In genomic region chr17:65906895-65907401, GRCm38 (mm10) we compare ENCODE assay signal across 8 mouse cellular contexts. TPM values are rescaled to one million over a fixed set of nuclear protein-coding genes. Genes with fewer than 3 reads are reported as not detected.
DNase-seq lines count a peak whose midpoint lies in the region; ATAC-seq lines count a peak whose summit lies in the region.

No protein-coding gene starts in this region.

- peaks cover 9% of the 10 kb centered on the region for H3K4me1 ChIP-seq in intestine, embryonic 16.5 days (ENCODE audit: control insufficient read depth, insufficient read depth, low read length)

- peak overlapping the region; percentile 22; the same call in 1 of the 2 replicates for H3K4me2 ChIP-seq in intestine, embryonic 16.5 days (ENCODE audit: low read depth, low read length)

- DNase-seq in embryo, embryonic 10.5 days (ENCODE audit: low spot score) = peak; percentile 8
- no peak for DNase-seq in embryo, embryonic 9.5 days (ENCODE audit: extremely low spot score)
- no peak for DNase-seq in left cerebral cortex, postnatal 36 days (ENCODE audit: low spot score in 2 of 2)
- no peak for DNase-seq in left cerebral cortex, adult 9 months (ENCODE audit: low spot score in 2 of 2)
- no peak for DNase-seq in right cerebral cortex, postnatal 4 days

- no peak overlapping the region for H3K4me3 ChIP-seq in intestine, embryonic 16.5 days (ENCODE audit: low read length)

- no peaks in the 10 kb centered on the region for H3K27me3 ChIP-seq in intestine, embryonic 16.5 days (replicated peaks; ENCODE audit: control insufficient read depth, insufficient read depth, low read length)

- H3K36me3 ChIP-seq in intestine, embryonic 16.5 days (ENCODE audit: control insufficient read depth, insufficient read depth, low read length) = no peaks in the 10 kb centered on the region

- WGBS in intestine, embryonic 16.5 days = 50% methylated on average over 11 of the region's 11 CpGs

- intact Hi-C loops in left cerebral cortex, postnatal 36 days (cut with DNase I) = loop anchor here (1.0 kb wide), 1 partner anchor 43 kb away; no protein-coding TSS in a partner anchor

- no peak overlapping the region for H3K9ac ChIP-seq in intestine, embryonic 16.5 days (ENCODE audit: low read depth, low read length)

- no peaks in the 10 kb centered on the region; the same call in 1 of the 2 replicates for H3K9me3 ChIP-seq in intestine, embryonic 16.5 days (ENCODE audit: control insufficient read depth, low read length)

- H3K27ac ChIP-seq in intestine, embryonic 16.5 days (ENCODE audit: low read length) = 0 out of 2 replicates have a peak overlapping the region, but pooled peaks have one; percentile 30

- ATAC-seq in activated CD4-positive, CD25-positive, alpha-beta regulatory T cell, adult 4 months = peak; percentile 93
- peak; percentile 70 for ATAC-seq in intestine, embryonic 16.5 days
- ATAC-seq in megakaryocyte, adult 5-6 weeks (ENCODE audit: poor library complexity, severe bottlenecking) = peak; percentile 69

RNA-seq across cellular contexts. Expression of gene Ralbp1, which starts 21.4 kb away (rescaled TPM):
- 10 to 100 TPM; 39.1 to 51.8 TPM for polyA plus RNA-seq in activated CD4-positive, CD25-positive, alpha-beta regulatory T cell, adult 4 months (2017; shearing (Covaris generic))
- polyA plus RNA-seq in intestine, embryonic 16.5 days (2015; fragmentation: Nextera tagmentation; extraction: Ambion mirVana) = 67.5 and 71.1 TPM in 2 replicates
- 32.3 and 34.9 TPM in 2 replicates for total RNA-seq in megakaryocyte, adult 5-6 weeks (2015)
- 102 and 104 TPM in 2 replicates for total RNA-seq in megakaryocyte, adult 5-6 weeks (2017)
- 10 to 100 TPM; 62.1 to 64.0 TPM for total RNA-seq in left cerebral cortex, postnatal 36 days (2021)

RNA-seq across cellular contexts. Expression of gene Twsg1, which starts 44.1 kb away (rescaled TPM):
- polyA plus RNA-seq in activated CD4-positive, CD25-positive, alpha-beta regulatory T cell, adult 4 months (2017; shearing (Covaris generic)) = 10 to 100 TPM; 19.9 to 22.2 TPM
- 61.7 and 63.1 TPM in 2 replicates for polyA plus RNA-seq in intestine, embryonic 16.5 days (2015; fragmentation: Nextera tagmentation; extraction: Ambion mirVana)
- 6.5 and 7.3 TPM in 2 replicates for total RNA-seq in megakaryocyte, adult 5-6 weeks (2015)
- 4.1 and 5.2 TPM in 2 replicates for total RNA-seq in megakaryocyte, adult 5-6 weeks (2017)
- 10 to 100 TPM; 23.4 to 24.5 TPM for total RNA-seq in left cerebral cortex, postnatal 36 days (2021)
